Mouse (Mus musculus) embryo, embryonic 9.5 days (tissue): ENCODE data around the gene Psmd14.

Experiments used
- DNase-seq: peaks from one replicate; pipeline ENCODE4 v3.0.0-alpha.2; 2017; ENCODE audit errors: extremely low spot score

Psmd14 gene

DNA sequence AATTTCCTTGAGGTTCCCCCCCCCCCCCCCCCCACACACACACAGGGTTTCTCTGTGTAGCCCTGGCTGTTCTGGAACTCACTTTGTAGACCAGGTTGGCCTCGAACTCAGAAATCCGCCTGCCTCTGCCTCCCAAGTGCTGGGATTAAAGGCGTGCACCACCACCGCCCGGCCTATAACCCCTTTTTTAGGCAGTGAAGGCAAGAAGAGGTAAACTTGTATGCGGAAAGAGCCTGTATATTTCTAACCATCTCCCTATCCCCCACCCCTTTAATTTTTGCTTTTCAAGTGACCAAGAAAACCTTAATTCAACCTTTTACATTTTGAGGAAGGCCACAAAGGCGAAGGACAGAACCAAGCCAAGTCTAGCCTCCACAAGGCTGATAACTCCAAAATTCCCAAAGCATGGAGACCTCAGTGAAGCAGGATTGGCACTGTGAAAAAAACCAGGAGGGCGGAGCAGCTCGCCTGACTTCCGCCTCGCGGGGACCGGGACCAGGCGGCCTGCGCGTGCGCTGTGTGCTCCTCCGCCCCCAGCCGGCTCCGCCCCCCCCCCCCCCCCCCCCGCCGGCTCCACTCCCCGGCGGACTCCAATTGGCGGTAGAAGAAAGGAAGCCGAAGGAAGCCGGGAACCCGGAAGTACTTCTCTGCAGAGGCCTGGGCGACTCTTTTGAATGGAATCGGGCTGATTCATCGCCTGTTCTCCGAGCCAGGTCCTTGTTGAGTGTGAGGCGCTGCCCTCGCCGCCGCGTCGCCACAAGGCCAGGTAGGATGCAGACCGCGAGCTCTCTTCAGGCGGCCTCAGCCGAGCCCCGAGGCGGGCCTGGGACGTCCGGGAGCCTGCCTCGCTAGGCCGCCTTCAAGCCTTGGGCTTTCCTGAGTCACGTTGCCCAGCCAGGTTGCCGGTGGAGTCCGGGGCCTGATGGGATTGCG is at the start of gene Psmd14:
TSS of gene Psmd14 (plus strand) at position 587 of the 933 bp plus-strand sequence.
- DNase-seq: peak; percentile 96

GRCm38 (mm10) chr2:61662833-61663232 is 48.7 kb upstream of the Psmd14 start:
- DNase-seq: no peak

DNA sequence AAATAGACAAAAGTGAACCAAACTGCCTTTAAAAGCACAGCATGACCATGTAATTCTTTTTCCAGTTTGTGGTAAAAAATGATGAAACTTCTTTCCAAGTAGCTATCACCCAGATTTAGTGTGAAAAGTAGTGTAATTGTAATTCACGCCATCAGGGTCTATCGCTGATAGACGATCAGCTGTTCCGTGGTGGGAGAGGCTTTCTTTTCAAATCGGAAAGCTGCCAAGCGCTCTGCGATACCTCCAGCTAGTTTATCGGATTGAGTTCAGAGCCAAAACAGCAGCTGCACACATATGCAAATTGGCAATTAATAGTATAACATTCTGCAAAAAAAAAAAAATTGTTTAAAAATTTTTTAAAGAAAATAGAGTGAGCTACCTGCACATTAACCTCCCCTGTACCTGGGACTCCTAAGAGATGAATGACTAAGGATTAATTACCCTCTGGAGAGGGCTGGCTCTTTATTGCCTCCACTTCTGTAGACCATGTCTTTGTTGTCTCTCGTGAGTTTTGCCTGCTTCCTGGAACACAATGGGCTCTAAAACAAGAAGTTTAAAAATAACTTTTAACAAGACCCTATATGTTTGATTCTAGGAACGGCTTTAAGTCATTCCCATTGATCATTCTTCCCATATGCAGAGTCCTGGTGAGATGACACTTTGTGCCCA is 47.8 kb upstream of the Psmd14 start:
- no peak for DNase-seq

- DNase-seq: no peak
Observed at GRCm38 (mm10) chr2:61667420-61667819, 44.1 kb upstream of the Psmd14 start.

DNA sequence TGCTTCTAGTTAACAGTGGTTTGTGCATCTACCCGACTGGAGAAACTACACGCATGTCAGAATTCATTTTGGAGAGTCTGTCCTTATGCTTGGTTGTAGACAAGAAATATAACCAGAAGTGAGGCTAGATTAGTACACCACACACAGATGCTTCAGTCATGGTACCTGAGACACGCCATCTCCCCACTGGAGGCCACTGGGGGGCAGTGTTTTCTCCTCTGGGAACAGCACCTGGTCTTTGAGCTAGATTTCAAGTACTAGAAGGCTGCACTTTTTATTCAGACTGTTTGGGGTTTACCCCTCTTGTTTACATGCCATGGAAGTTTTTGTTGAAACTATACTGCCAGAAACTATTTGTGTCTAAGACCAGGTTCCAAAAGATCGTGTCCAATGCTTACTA is 43.2 kb upstream of the Psmd14 start:
- DNase-seq: peak; percentile 47

DNA sequence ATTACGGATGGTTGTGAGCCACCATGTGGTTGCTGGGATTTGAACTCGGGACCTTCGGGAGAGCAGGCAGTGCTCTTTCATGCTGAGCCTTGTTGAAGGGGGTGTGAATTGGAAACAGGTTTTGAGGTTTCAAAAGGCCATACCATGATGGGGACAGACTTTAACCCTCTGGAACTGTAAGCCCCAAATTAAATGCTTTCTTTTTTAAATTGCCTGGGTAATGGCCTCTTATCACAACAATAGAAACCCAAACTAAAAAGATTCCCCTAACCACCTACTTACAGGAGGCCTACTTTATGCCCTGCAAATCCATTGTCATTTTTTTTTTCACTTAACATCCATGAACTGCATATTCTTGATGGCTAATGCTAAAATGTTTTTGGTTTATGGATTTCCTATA is 36.9 kb upstream of the Psmd14 start:
- no peak for DNase-seq

DNA sequence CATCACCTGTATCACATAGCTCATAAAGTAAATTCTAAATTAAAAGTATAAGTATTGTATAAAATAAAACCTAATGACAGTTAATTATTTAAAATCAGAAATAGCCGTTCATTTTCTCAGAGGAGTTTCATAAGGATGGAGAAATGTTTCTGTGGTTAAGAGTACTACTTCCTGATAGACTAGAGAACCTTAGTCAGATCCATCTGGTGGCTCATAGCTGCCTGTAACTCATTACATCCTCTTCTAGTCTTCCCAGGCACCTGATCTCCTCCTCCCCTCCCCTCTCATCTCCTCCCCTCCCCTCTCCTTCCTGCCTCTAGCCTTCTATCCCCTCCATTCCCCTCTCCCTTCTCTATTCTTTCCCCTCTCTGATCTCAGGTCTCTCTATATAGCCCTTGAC is 29.9 kb upstream of the Psmd14 start:
- DNase-seq: no peak

DNA sequence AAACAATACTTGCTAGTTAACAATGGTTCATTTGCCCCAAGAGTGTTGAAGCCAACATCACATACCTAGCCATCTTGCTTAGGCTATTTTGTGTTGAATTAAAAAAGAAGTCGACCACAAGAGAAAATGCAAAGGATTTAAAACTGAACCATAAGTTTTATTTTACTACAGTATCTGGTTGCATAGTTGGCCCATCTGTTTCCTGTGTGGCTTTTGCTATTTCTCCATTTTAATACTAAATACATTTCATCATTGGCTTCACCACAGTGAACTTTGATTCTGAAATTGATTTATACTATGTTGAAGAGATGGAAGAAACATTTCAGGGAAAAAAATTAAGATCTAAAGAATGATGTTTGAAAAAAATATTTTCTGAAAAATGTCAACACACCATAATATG is 25.0 kb upstream of the Psmd14 start:
- no peak for DNase-seq

- DNase-seq: no peak
Observed at GRCm38 (mm10) chr2:61689086-61689485, 22.4 kb upstream of the Psmd14 start.

DNA sequence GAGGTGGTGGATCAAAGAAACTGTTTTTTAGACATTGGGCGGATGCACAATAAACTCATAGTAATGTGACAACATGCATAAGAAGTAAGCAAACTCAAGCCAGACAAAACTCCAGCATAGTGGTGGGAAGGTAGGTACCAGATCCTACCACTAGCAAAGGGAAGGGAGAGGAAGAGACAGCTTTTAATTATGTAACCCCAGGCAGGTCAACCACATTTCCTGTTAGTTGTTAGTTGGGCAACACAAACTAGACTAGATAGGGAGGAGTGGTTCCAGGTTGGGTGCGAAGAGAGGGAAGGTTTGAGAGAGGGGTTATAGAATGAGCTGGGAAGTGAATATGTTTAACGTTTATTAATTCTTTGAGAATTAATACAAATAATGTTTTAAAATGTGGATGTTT is 1.9 kb upstream of the Psmd14 start:
- DNase-seq: no peak

GRCm38 (mm10) chr2:61712526-61712925 is 1.0 kb downstream of the Psmd14 start:
- peak; percentile 3 for DNase-seq

DNA sequence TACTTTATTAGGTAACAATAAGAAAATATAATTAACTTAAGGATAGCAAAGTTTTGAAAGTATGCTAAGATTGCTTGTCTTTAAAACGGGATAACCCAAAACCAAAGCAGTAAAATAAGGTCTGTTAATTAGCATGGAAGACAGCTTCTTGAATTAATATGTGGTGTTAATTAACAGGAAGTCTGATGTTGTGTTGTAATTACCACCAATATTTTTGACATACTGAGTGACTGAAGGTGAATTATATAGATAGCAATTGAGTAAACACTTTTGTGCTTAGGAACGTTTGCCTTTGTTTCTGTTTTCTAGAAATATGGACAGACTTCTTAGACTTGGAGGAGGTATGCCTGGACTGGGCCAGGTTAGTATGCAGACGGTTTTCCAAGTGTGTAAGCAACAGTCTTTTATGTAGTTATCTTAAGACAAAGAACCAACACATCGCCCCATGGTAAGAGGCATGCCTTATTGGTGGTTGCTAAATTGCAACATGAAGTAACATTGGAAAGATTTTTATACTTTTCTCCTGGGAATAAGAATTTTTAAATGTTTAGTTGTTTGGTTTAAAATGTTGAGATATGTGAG is 11.0 kb downstream of the Psmd14 start:
- no peak for DNase-seq

DNA sequence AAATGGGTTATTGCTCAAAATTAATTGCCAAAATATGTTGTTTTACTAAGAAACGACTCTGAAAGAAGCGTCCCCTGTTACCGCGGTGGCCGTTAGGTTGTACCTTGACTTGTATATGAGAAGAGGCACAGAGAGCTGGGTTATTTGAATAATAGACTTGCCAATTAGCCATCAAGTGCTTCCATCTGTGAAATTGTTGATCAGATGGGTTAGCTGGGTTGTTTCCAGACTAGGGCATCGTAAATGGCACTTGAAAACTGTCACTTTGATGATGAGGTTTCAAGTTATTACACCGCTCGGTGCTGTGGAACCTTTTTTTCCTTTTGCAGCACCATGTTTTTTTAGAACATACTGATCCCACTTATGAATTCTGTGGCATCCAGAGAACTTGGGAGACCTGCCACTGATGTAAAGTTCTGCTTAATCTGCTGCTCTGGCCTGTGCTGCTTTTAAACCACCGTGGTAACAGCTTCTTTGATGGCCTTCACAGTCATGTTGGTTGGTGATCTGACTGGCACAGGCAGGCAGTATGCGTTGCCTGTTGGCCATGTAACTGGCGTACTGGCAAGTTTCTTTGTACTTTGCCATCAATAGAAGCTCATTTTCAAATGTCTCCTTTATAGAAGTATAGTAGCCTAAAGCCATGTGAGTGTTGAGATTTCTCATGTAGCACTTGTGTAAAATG is 21.4 kb downstream of the Psmd14 start:
- no peak for DNase-seq

DNA sequence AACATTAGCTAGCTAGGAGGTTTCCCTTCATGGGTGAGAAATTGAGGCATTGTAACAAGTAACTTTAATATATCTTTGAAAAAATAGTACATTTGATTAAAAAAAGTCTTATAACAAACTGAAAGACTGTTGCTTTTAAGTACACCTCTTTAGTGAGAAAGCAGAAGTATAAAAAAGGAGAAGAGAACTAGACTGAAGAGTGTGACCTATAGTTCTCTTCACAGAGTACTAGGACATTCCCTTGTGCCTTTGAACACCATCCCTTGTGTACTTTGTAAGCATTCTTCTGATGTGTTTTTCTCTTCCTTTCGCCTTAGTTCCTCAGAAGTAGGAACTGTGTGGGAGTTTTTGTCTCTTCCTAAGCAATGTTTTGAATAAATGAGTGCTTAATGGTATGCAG is 22.7 kb downstream of the Psmd14 start:
- DNase-seq: no peak

DNA sequence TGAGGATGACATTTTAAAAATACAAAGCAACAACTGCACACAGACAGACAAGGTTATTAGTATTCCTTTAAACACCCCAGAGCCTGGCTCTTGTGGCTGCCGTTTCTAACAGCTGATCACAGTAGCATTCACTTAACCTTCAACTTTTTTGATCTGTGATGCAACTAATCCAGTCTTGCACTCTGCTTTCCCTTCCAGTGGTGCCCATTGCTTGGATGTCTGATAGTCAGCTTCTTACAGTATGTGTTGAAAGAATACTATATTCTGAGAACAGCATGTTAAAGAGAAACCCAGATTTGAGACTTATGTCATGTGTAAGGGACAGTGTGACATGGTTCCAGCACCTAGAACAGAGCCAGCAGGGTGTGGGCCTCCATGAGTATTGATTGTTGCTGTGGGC is 34.6 kb downstream of the Psmd14 start:
- no peak for DNase-seq

DNA sequence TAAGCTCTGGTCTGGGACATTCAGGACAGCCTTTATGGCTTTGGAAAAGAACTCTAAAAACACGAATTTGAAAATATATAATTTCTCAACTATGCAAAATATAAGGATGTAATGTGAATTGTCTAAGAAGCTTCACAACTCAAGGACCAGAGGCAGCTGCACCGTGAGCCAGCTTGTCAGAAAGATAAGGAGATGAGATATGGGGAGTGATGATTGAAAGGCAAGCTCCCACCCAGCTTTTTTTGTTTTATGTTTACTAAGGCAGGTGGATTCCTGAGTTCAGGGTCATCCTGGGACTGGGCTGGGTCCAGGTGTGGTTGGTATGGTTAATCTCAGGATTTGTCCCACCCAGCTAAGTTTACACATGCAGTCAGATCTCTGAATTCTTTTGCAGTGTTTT is 35.1 kb downstream of the Psmd14 start:
- DNase-seq: no peak

GRCm38 (mm10) chr2:61747411-61747810 is 35.9 kb downstream of the Psmd14 start:
- no peak for DNase-seq

GRCm38 (mm10) chr2:61750702-61751101 is 39.2 kb downstream of the Psmd14 start:
- no peak for DNase-seq

DNA sequence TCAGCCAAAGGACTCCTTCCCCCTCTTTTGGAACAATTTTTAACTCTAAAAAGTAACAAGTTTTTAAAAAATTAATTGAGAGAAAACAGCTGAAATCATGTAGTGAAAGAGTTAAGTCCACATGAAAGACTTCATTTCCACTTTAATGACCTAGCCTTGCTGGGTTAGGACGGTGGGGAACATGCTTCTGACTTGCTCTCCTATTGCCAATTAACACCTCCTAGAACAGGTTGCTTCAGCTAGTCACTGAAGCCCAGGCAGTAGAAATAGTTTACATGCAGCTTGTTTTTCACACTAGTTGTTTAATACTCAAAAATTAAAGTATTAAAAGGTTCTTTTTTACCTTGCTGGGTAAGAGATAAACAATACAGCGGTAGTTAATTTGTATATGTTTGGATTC is 39.8 kb downstream of the Psmd14 start:
- DNase-seq: no peak

- DNase-seq: no peak
Observed at GRCm38 (mm10) chr2:61752362-61752761, 40.9 kb downstream of the Psmd14 start.

DNA sequence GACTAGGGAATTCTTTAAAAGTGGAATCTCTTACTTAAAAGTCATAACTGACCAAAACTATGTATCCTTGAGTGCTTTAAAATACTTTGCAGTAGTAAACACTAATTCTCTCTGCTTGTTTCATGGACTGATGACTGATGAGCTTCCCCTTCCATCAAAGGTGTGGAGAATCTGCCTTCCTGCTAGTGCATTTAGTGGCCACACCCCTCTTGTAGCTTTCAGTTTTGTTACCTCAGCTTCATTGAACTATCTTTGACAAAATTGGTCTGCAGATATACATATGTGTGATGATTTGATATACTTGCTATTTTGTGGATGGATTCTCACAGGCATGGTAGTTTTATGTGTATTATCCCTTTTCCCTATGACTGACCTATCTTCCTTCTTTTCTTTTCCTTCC is 43.5 kb downstream of the Psmd14 start:
- no peak for DNase-seq

DNA sequence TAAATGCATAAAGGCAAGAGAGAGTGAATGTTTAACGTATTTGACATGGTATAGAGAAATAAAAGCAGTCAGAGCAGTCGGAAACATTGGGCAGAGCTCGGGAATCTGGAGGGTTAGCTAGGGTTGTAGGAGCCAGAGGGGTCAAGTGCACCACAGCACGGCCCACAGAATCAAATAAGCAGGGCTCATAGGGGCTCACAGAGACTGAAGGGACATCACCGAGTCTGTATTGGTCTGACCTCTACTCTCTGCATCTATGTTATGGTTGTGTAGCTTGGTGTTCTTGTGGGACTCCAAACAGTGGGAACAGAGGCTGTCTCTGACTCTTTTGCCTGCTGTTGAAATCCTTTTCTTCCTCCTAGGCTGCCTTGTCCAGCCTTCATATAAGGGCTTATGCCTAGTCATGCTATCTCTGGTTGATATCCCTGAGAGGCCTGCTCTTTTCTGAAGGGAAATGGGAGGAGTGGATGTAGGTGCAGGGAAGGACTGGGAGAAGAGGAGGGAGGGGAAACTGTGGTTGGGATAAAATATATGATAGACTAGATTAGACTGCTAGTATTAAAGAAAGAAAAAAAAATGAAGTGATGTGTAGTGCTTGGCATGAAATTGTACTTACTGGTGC is 47.9 kb downstream of the Psmd14 start:
- no peak for DNase-seq
